Mouse (Mus musculus) intestine, postnatal 0 days (tissue): ENCODE results near the gene Slc4a2. TPM values are rescaled to one million over a fixed set of nuclear protein-coding genes. Genes with fewer than 3 reads are reported as not detected.

Experiments
- ATAC-seq: fragments of 200-750 bp; cut with Nextera tagmentation; 2 replicates; pipeline ENCODE4 v1.8.0; 2017; ENCODE audit warnings: mild to moderate bottlenecking, moderate TSS enrichment, moderate library complexity
- H3K27ac ChIP-seq: fragments of 300-500 bp; sonication (generic); 2 replicates; pipeline ENCODE4 v1.5.1; 2014; ENCODE audit warnings: mild to moderate bottlenecking, low read depth, low read length, moderate library complexity
- H3K27me3 ChIP-seq: fragments of 300-500 bp; sonication (generic); replicated peaks from 2 replicates; pipeline ENCODE4 v1.6.1; 2014; ENCODE audit warnings: low read length, mixed read lengths; ENCODE audit not compliant: control insufficient read depth, insufficient read depth
- H3K36me3 ChIP-seq: fragments of 300-500 bp; sonication (generic); 2 replicates; pipeline ENCODE4 v1.6.1; 2014; ENCODE audit warnings: mild to moderate bottlenecking, moderate library complexity; ENCODE audit not compliant: control insufficient read depth, insufficient read depth
- H3K4me1 ChIP-seq: fragments of 300-500 bp; sonication (generic); replicated peaks from 2 replicates; pipeline ENCODE4 v1.6.1; 2014; ENCODE audit warnings: antibody characterized with exemption, low read length, mixed read lengths; ENCODE audit not compliant: control insufficient read depth, insufficient read depth
- H3K4me2 ChIP-seq: fragments of 300-500 bp; sonication (generic); replicated peaks from 2 replicates; pipeline ENCODE4 v1.6.1; 2014; ENCODE audit warnings: low read depth, mild to moderate bottlenecking, moderate library complexity
- H3K4me3 ChIP-seq: fragments of 300-500 bp; sonication (generic); 2 replicates; pipeline ENCODE4 v1.5.1; 2014; ENCODE audit warnings: low read depth, low read length
- H3K9ac ChIP-seq: fragments of 300-500 bp; sonication (generic); 2 replicates; pipeline ENCODE4 v1.6.1; 2014; ENCODE audit warnings: mild to moderate bottlenecking, low read depth, low read length
- H3K9me3 ChIP-seq: fragments of 300-500 bp; sonication (generic); 2 replicates; pipeline ENCODE4 v1.6.1; 2016; ENCODE audit warnings: mixed run types; ENCODE audit not compliant: control insufficient read depth
- CTCF ChIP-seq: sonication (generic); IDR thresholded peaks from 2 replicates; pipeline ENCODE4 v1.5.1; 2016; ENCODE audit warnings: low read depth, mild to moderate bottlenecking, control low read depth, antibody characterized with exemption, moderate library complexity
- WGBS: fragments of 180-500 bp; shearing (Covaris S2); extraction: QIAGEN DNeasy Blood & Tissue Kit; methylation state at CpG from one replicate; pipeline ENCODE4 v1.1.7; 2014; 5-methylcytosine and 5-hydroxymethylcytosine counted together
- polyA plus RNA-seq: library from polyadenylated mRNA; unstranded; fragments of >200 nt; fragmentation: Nextera tagmentation; extraction: Ambion mirVana; gene quantifications from 2 replicates; pipeline ENCODE4 v1.2.1, GENCODE M21; 2015

The Slc4a2 gene
- polyA plus RNA-seq, 1 experiment from 2014 or later = 29.9 TPM

DNA sequence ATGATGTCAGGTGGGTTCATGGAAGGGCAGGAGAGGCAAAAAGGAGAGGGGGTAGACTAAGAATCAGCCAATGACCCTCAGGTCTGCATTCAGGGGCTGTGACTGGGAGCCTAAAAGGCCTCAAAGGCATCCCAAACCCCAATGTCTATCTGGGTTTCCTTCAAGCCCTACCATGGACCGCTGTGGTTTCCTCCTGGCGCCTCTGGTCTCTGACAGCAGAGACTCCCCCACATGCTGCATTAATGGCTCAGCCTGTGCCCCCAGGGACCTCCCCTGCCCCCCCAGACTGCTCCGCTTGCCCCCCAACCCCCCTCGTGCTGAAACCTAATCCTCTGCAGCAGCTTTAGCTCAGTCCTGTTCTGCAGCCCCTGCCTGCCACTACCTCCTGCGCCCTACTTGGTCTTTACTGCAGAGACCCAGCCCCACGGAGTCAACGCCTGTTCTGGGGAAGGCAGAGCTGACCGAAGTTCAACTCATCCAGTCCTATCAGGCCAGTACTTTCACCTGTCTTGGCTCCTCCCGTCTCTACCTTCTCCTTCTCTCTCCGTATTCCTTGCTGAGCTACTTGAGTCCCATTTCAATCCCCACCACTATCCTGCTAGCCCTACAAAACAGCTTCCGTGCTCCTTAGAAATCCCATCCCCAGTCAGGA lies 10.5 kb upstream of the Slc4a2 start, which contains the start of gene Asic3:
TSS of gene Asic3 (plus strand) at position 351 of the 652 bp plus-strand sequence.
- WGBS = 25% methylated on average over 11 of the region's 11 CpGs
- peak within 1 kb of the TSS; percentile 17; the same call in 1 of the 2 replicates for H3K9ac ChIP-seq
- no peak within 1 kb of the TSS for H3K4me3 ChIP-seq
- peak within 1 kb of the TSS; percentile 45; the same call in 1 of the 2 replicates for H3K4me2 ChIP-seq
- H3K36me3 ChIP-seq = peaks cover 10% of the 10 kb centered on the region; the same call in 1 of the 2 replicates
- H3K27me3 ChIP-seq = no peaks in the 10 kb centered on the region
- H3K9me3 ChIP-seq = no peaks in the 10 kb centered on the region
- H3K4me1 ChIP-seq = no peaks in the 10 kb centered on the region
- H3K27ac ChIP-seq = no peak within 1 kb of the TSS
- ATAC-seq = peak; percentile 38; the same call in 1 of the 2 replicates
- no peak for TF ChIP-seq CTCF

DNA sequence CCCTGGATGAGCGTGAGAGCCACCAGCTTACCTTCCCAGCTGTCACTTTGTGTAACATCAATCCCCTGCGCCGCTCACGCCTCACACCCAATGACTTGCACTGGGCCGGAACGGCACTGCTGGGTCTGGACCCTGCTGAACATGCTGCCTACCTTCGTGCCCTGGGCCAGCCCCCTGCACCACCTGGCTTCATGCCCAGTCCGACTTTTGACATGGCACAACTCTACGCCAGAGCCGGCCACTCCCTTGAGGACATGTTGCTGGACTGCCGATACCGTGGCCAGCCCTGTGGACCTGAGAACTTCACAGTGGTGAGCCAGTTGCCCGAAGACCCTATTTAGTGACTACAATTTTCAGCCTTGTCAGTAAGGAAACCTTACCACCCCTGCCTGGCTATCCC lies 9.7 kb upstream of the Slc4a2 start:
- H3K4me2 ChIP-seq = 0 out of 2 replicates have a peak overlapping the region, but pooled peaks have one; percentile 45
- ATAC-seq = no peak
- no peaks in the 10 kb centered on the region for H3K9me3 ChIP-seq
- 80% methylated on average over 13 of the region's 13 CpGs for WGBS
- no peak overlapping the region for H3K9ac ChIP-seq
- no peaks in the 10 kb centered on the region for H3K4me1 ChIP-seq
- no peak overlapping the region for H3K27ac ChIP-seq
- no peaks in the 10 kb centered on the region for H3K27me3 ChIP-seq
- H3K36me3 ChIP-seq = peaks cover 12% of the 10 kb centered on the region; the same call in 1 of the 2 replicates
- no peak overlapping the region for H3K4me3 ChIP-seq
- no peak for TF ChIP-seq CTCF

DNA sequence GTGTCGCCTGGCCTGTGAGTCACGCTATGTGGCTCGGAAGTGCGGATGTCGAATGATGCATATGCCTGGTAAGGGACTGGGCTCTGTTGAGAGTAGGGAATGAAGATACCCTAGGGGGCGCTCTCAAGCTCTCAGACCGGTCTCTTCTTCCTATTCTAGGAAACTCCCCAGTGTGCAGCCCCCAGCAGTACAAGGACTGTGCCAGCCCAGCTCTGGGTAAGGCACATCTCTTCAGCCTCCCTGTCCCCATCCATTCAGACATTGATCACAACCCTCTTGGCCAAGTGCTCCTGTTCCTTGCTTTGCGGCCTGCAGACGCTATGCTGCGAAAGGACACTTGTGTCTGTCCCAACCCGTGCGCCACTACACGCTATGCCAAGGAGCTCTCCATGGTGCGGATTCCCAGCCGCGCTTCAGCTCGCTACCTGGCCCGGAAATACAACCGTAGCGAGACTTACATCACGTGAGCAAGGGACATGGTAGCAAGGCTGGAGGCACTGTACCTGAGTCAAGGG lies 7.4 kb upstream of the Slc4a2 start:
- H3K4me2 ChIP-seq = peak overlapping the region; percentile 48
- no peaks in the 10 kb centered on the region for H3K9me3 ChIP-seq
- peaks cover 31% of the 10 kb centered on the region; the same call in 1 of the 2 replicates for H3K36me3 ChIP-seq
- H3K4me3 ChIP-seq = no peak overlapping the region
- H3K27me3 ChIP-seq = no peaks in the 10 kb centered on the region
- H3K27ac ChIP-seq = no peak overlapping the region
- H3K9ac ChIP-seq = no peak overlapping the region
- peak; percentile 79 for TF ChIP-seq CTCF
- 5% methylated on average over 21 of the region's 21 CpGs for WGBS
- peak; percentile 71 for ATAC-seq
- no peaks in the 10 kb centered on the region for H3K4me1 ChIP-seq

DNA sequence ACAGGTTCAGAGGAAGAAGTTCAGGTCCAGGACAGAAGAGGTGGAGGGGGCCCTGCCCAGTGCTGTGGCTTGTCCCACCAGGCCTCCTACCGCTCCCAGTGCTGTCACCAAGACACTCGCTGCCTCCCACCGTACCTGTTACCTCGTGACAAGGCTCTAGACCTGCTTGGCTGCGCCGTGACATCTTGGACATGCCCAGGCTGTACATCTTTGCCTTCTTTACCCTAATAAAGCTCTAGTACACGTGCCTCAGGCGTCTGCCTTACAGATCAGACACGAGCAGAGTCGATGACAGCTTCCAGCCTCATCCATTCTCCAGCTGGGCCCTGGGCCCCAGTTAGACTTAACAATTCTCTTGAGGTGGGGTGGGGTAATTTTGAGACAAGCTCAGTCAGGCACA lies 6.0 kb upstream of the Slc4a2 start:
- no peak for TF ChIP-seq CTCF
- H3K4me3 ChIP-seq = no peak overlapping the region
- no peak for ATAC-seq
- H3K27me3 ChIP-seq = no peaks in the 10 kb centered on the region
- no peak overlapping the region for H3K27ac ChIP-seq
- H3K36me3 ChIP-seq = peaks cover 32% of the 10 kb centered on the region; the same call in 1 of the 2 replicates
- H3K4me2 ChIP-seq = no peak overlapping the region
- no peaks in the 10 kb centered on the region for H3K9me3 ChIP-seq
- 93% methylated on average over 10 of the region's 10 CpGs for WGBS
- no peaks in the 10 kb centered on the region for H3K4me1 ChIP-seq
- no peak overlapping the region for H3K9ac ChIP-seq

DNA sequence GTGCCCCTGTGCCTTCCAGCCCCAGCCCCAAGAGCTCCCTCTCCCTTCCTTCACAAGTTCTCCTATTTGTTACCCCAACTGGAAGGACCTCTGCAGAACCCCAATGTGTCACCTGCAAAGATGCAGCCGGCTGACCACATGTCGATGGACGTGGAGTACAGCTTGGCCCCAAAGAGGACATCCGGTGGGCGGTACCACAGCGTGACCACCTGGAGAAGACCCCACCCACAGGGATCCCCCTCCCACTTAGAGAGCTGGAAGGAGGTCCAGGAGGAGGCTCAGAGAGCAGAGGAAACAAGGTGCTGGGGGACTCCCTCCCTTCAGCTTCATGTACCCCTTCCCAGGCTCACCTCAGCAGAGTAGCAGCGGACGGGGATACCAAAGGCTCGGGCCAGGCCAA lies 3.3 kb upstream of the Slc4a2 start:
- H3K4me2 ChIP-seq = no peak overlapping the region
- no peak overlapping the region for H3K9ac ChIP-seq
- peaks cover 4% of the 10 kb centered on the region; the same call in 1 of the 2 replicates for H3K4me1 ChIP-seq
- peaks cover 32% of the 10 kb centered on the region; the same call in 1 of the 2 replicates for H3K36me3 ChIP-seq
- no peaks in the 10 kb centered on the region for H3K27me3 ChIP-seq
- no peak overlapping the region for H3K27ac ChIP-seq
- WGBS = 92% methylated on average over 9 of the region's 9 CpGs
- no peaks in the 10 kb centered on the region for H3K9me3 ChIP-seq
- no peak overlapping the region for H3K4me3 ChIP-seq
- no peak for ATAC-seq
- TF ChIP-seq CTCF = no peak

DNA sequence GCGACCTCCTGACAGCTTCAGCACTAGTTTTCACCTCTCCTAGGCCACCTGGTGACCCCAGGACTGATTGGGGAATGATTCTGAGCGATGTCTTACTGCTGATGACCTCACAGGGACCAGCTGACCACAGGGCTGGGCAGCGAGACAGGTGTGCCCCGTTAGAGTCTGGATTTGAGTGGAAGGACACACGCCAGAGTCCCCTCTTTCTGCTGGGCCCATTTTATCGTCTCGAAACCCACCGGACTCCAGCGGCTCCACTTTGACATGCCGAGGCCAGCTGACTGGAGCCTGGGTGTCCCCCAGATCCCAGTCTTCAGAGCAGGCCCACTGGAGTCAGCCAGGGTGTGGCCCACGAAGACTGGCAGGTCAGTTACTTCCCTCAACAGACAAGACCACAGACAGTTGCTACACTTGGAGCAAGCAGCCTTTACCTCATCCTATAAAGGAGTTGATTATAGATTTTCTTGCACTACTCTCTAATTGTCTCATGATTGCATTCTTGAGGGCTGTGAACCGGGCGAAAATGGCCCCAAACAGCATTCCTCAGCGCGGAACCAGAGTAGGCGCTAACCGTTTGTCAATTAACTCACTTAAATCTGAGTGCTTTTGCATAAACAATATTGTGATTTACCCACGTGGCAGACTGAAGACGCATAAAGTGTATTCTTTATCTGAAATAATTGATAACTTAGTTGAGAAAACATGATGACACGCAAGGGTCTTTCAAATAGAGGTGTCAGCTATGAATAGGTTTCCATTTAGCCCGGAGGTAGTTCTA lies 556 bp downstream of the Slc4a2 start:
- Histone ChIP-seq H3K4me2 (peak overlapping the region; percentile 84), H3K27ac (peak overlapping the region; percentile 96), H3K9ac (peak overlapping the region; percentile 63), H3K9me3 (no peaks in the 10 kb centered on the region), H3K36me3 (peaks cover 22% of the 10 kb centered on the region; the same call in 1 of the 2 replicates), H3K4me3 (peak overlapping the region; percentile 75), H3K4me1 (peaks cover 10% of the 10 kb centered on the region), H3K27me3 (no peaks in the 10 kb centered on the region)
- TF ChIP-seq CTCF = no peak
- peak; percentile 5; the same call in 1 of the 2 replicates for ATAC-seq
- WGBS = 7% methylated on average over 21 of the region's 21 CpGs
